8 mouse cellular contexts compared by ENCODE assay signal in the genomic region with DNA sequence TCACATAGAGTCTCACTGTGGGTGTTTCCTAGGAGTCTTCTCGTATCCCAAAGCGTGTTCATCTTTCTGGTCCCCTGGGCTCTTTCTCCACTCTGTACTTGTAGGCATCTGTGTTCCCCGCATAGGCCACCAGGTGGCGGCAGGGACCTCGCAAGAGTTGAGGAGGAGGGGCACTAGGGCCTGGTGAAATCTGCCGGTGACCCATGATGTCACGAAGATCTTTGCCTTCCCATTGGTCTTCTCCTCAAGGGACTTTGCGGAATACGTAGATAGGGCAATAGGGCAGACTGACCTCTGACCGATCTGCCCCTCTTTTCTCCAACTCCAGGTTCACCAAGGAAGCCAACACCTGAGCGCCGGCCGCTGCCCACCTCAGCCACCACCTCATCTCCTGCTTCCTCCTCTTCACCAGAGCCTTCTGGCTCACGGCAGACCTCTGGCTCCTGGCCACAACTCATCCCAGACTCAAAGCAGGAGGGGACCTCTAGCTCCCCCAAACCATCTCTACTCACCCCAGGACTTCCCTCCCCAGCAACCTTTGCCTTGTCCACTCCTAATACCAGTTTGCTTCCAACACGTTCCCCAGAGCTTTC. TPM values are rescaled to one million over a fixed set of nuclear protein-coding genes. Genes with fewer than 3 reads are reported as not detected.
A peak's percentile ranks its signal among the peaks of the same experiment; 100 is the strongest.
DNase-seq lines count a peak whose midpoint lies in the region; ATAC-seq lines count a peak whose summit lies in the region.

No protein-coding gene starts in this region.

- peak overlapping the region; percentile 55 for H3K27ac ChIP-seq in brown adipose tissue, adult 24 weeks (replicated peaks; ENCODE audit: low read depth, low read length)
- no peak overlapping the region for H3K27ac ChIP-seq in heart, embryonic 13.5 days (replicated peaks)
- no peak overlapping the region for H3K27ac ChIP-seq in liver, embryonic 12.5 days
- no peak overlapping the region for H3K27ac ChIP-seq in stomach, embryonic 15.5 days

- H3K9me3 ChIP-seq in heart, embryonic 13.5 days, result no peaks in the 10 kb centered on the region
- no peaks in the 10 kb centered on the region for H3K9me3 ChIP-seq in liver, embryonic 12.5 days (replicated peaks)
- no peaks in the 10 kb centered on the region for H3K9me3 ChIP-seq in stomach, embryonic 15.5 days

- H3K27me3 ChIP-seq in heart, embryonic 13.5 days (replicated peaks), result peaks cover 9% of the 10 kb centered on the region; the same call in 1 of the 2 replicates
- H3K27me3 ChIP-seq in liver, embryonic 12.5 days (replicated peaks), result peaks cover 22% of the 10 kb centered on the region
- H3K27me3 ChIP-seq in stomach, embryonic 15.5 days (replicated peaks), result no peaks in the 10 kb centered on the region

- peak overlapping the region; percentile 67 for H3K9ac ChIP-seq in heart, embryonic 13.5 days
- no peak overlapping the region for H3K9ac ChIP-seq in liver, embryonic 12.5 days
- no peak overlapping the region for H3K9ac ChIP-seq in stomach, embryonic 15.5 days

- H3K4me3 ChIP-seq in brown adipose tissue, adult 24 weeks (ENCODE audit: insufficient read depth, low read depth, low read length), result peak overlapping the region; percentile 56
- H3K4me3 ChIP-seq in heart, embryonic 13.5 days, result peak overlapping the region; percentile 45
- H3K4me3 ChIP-seq in liver, embryonic 12.5 days, result peak overlapping the region; percentile 25
- peak overlapping the region; percentile 33 for H3K4me3 ChIP-seq in stomach, embryonic 15.5 days (replicated peaks)

- H3K36me3 ChIP-seq in heart, embryonic 13.5 days, result no peaks in the 10 kb centered on the region
- H3K36me3 ChIP-seq in liver, embryonic 12.5 days, result no peaks in the 10 kb centered on the region
- H3K36me3 ChIP-seq in stomach, embryonic 15.5 days, result no peaks in the 10 kb centered on the region

- no peaks in the 10 kb centered on the region for H3K4me1 ChIP-seq in brown adipose tissue, adult 24 weeks (ENCODE audit: control insufficient read depth, insufficient read depth, insufficient read length, low read length)
- H3K4me1 ChIP-seq in heart, embryonic 13.5 days, result 0 out of 2 replicates have a peak, but pooled peaks cover 3% of the 10 kb centered on the region
- no peaks in the 10 kb centered on the region for H3K4me1 ChIP-seq in liver, embryonic 12.5 days
- 0 out of 2 replicates have a peak, but pooled peaks cover 5% of the 10 kb centered on the region for H3K4me1 ChIP-seq in stomach, embryonic 15.5 days

- WGBS in heart, embryonic 13.5 days, result 12% methylated on average over 15 of the region's 15 CpGs
- WGBS in liver, embryonic 12.5 days (ENCODE audit: insufficient replicate concordance), result 11% methylated on average over 15 of the region's 15 CpGs
- 16% methylated on average over 15 of the region's 15 CpGs for WGBS in stomach, embryonic 15.5 days

- peak; percentile 64 for ATAC-seq in heart, embryonic 13.5 days (ENCODE audit: extremely low read depth, insufficient number of reproducible peaks, low FRiP score, low TSS enrichment)
- ATAC-seq in liver, embryonic 12.5 days, result peak; percentile 77
- peak; percentile 82 for ATAC-seq in stomach, embryonic 15.5 days (ENCODE audit: insufficient read depth, low FRiP score, low read depth)

- H3K4me2 ChIP-seq in heart, embryonic 13.5 days, result peak overlapping the region; percentile 67
- H3K4me2 ChIP-seq in liver, embryonic 12.5 days, result peak overlapping the region; percentile 59
- H3K4me2 ChIP-seq in stomach, embryonic 15.5 days, result peak overlapping the region; percentile 62

- DNase-seq in CD4-positive helper T cell, adult 2 months (ENCODE audit: low read depth, low spot score), result peak; percentile 91
- peak; percentile 34 for DNase-seq in fat pad, adult 2 months (ENCODE audit: extremely low read depth, low read depth, low spot score)
- DNase-seq in kidney, postnatal 10 days, result peak; percentile 95
- peak; percentile 97 to 98 for DNase-seq in natural killer cell, adult 2 months (ENCODE audit: low spot score in 2 of 2)

RNA-seq across cellular contexts. Expression of gene Ssc5d, which starts 17.7 kb away (rescaled TPM):
- 4.9 and 5.5 TPM in 2 replicates for polyA plus RNA-seq in brown adipose tissue, adult 24 weeks (2012; ENCODE audit: insufficient read depth, insufficient read length, missing spikeins)
- 1.5 and 2.0 TPM in 2 replicates for polyA plus RNA-seq in heart, embryonic 13.5 days (2015; fragmentation: Nextera tagmentation; extraction: Ambion mirVana)
- 0.13 and 0.19 TPM in 2 replicates for polyA plus RNA-seq in liver, embryonic 12.5 days (2016; fragmentation: Nextera tagmentation; extraction: Ambion mirVana)
- polyA plus RNA-seq in stomach, embryonic 15.5 days (2015; fragmentation: Nextera tagmentation; extraction: Ambion mirVana), result 2.1 and 3.5 TPM in 2 replicates

RNA-seq across cellular contexts. Expression of gene Sbk2, which starts 20.9 kb away (rescaled TPM):
- 5.4 and 8.1 TPM in 2 replicates for polyA plus RNA-seq in brown adipose tissue, adult 24 weeks (2012; ENCODE audit: insufficient read depth, insufficient read length, missing spikeins)
- 4.0 and 5.8 TPM in 2 replicates for polyA plus RNA-seq in heart, embryonic 13.5 days (2015; fragmentation: Nextera tagmentation; extraction: Ambion mirVana)
- not detected in 2 replicates for polyA plus RNA-seq in liver, embryonic 12.5 days (2016; fragmentation: Nextera tagmentation; extraction: Ambion mirVana)
- 0.22 and 0.30 TPM in 2 replicates for polyA plus RNA-seq in stomach, embryonic 15.5 days (2015; fragmentation: Nextera tagmentation; extraction: Ambion mirVana)

RNA-seq across cellular contexts. Expression of gene Nat14, which starts 21.5 kb away (rescaled TPM):
- 1.8 TPM in 1 of 2 replicates, not detected in the other for polyA plus RNA-seq in brown adipose tissue, adult 24 weeks (2012; ENCODE audit: insufficient read depth, insufficient read length, missing spikeins)
- 4.2 and 5.8 TPM in 2 replicates for polyA plus RNA-seq in heart, embryonic 13.5 days (2015; fragmentation: Nextera tagmentation; extraction: Ambion mirVana)
- 0.54 and 0.67 TPM in 2 replicates for polyA plus RNA-seq in liver, embryonic 12.5 days (2016; fragmentation: Nextera tagmentation; extraction: Ambion mirVana)
- polyA plus RNA-seq in stomach, embryonic 15.5 days (2015; fragmentation: Nextera tagmentation; extraction: Ambion mirVana), result 4.3 and 4.5 TPM in 2 replicates

RNA-seq across cellular contexts. Expression of gene Sbk3, which starts 27.6 kb away (rescaled TPM):
- 0.75 TPM in 1 of 2 replicates, not detected in the other for polyA plus RNA-seq in brown adipose tissue, adult 24 weeks (2012; ENCODE audit: insufficient read depth, insufficient read length, missing spikeins)
- polyA plus RNA-seq in heart, embryonic 13.5 days (2015; fragmentation: Nextera tagmentation; extraction: Ambion mirVana), result 0.12 and 0.55 TPM in 2 replicates
- not detected in 2 replicates for polyA plus RNA-seq in liver, embryonic 12.5 days (2016; fragmentation: Nextera tagmentation; extraction: Ambion mirVana)
- not detected in 2 replicates for polyA plus RNA-seq in stomach, embryonic 15.5 days (2015; fragmentation: Nextera tagmentation; extraction: Ambion mirVana)

RNA-seq across cellular contexts. Expression of gene Zfp628, which starts 28.3 kb away (rescaled TPM):
- polyA plus RNA-seq in brown adipose tissue, adult 24 weeks (2012; ENCODE audit: insufficient read depth, insufficient read length, missing spikeins), result 3.2 and 3.4 TPM in 2 replicates
- 2.4 and 2.9 TPM in 2 replicates for polyA plus RNA-seq in heart, embryonic 13.5 days (2015; fragmentation: Nextera tagmentation; extraction: Ambion mirVana)
- 2.4 and 2.7 TPM in 2 replicates for polyA plus RNA-seq in liver, embryonic 12.5 days (2016; fragmentation: Nextera tagmentation; extraction: Ambion mirVana)
- 3.3 TPM in 2 replicates for polyA plus RNA-seq in stomach, embryonic 15.5 days (2015; fragmentation: Nextera tagmentation; extraction: Ambion mirVana)

Comparison
In these comparisons a context has a peak if more than half of its experiments do, and no peak if none do; other contexts are left out.
1. DNase-seq: peak in every context shown above with its lines; median percentile 98 in natural killer cell, adult 2 months; 95 in kidney, postnatal 10 days; 91 in CD4-positive helper T cell, adult 2 months; 34 in fat pad, adult 2 months.